Mouse (Mus musculus): ENCODE results near the gene Shroom3. TPM values are rescaled to one million over a fixed set of nuclear protein-coding genes. Genes with fewer than 3 reads are reported as not detected.

The Shroom3 gene
- total RNA-seq (2023), result 0.15 TPM

DNA sequence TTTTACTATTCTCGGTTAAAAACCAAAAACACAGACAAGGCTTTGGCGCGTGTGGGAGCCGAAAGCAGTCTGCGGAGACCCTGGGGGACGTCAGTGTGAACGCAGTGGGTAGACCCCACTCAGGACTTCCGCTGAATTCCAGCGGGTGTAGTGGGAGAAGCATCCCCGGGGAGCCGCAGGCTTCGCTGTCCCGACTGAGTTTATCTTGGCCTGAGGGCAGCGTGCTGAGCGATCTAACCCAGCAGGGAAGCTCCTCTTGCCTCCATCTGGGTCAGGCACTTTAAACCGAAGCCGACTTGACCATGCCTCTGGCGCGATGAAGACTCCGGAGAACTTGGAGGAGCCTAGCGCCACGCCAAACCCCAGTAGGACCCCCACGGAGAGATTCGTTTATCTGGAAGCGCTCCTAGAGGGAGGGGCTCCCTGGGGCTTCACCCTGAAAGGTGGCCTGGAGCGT, at the start of gene Shroom3:
Shroom3 (plus strand) TSS at position 85 of the 457 bp plus-strand sequence.

DNA sequence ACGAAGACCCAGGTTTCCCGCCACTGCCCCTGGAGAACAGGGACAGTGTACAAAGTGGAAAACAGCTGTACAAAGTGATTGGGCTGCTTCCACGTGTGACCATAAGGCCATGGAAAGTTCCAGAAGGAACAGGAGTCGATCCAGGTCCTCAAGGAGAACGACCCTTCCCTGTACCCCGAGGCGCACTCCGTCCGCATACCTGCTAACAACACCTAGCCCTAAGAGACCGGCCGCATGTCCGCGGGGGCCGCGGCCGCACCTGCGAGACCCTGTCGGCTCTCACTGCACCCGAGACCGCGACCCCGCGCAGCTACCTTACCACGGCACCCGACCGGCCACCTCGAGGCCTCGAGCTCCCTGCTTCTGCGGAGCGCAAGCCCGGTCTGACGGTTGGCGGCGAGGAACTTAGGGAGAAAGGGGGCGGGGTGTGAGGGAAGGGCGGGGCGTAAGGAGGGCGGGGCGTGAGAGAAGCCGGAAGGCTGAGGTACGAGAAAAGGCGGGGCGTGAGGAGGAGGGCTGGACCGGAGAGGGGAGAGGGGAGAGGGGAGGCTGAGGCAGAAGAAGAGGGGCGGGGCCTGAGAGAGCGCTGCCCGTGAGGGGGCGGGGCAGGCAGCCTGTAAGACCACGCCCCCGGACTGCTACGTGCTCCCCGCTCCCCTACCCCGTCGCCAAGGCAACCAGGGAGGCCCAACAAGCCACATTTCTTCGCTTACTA, 8.2 kb upstream of the Shroom3 start, which contains the start of gene Ccdc158:
Ccdc158 (minus strand) TSS at position 413 of the 715 bp plus-strand sequence.

Other genes starting within 250 kb of the Shroom3 start
- 65.9 TPM for gene Nup54, start 248.2 kb upstream of the Shroom3 start, total RNA-seq (2023)
- gene Scarb2, start 176.6 kb upstream of the Shroom3 start, total RNA-seq (2023), result 40.2 TPM
- gene Fam47e, start 128.4 kb upstream of the Shroom3 start, total RNA-seq (2023), result not detected
- gene Stbd1, start 80.4 kb upstream of the Shroom3 start, total RNA-seq (2023), result not detected
- gene Ccdc158, start 8.2 kb upstream of the Shroom3 start, total RNA-seq (2023), result not detected